ENCODE assay signal across 10 mouse cellular contexts in the genomic region with DNA sequence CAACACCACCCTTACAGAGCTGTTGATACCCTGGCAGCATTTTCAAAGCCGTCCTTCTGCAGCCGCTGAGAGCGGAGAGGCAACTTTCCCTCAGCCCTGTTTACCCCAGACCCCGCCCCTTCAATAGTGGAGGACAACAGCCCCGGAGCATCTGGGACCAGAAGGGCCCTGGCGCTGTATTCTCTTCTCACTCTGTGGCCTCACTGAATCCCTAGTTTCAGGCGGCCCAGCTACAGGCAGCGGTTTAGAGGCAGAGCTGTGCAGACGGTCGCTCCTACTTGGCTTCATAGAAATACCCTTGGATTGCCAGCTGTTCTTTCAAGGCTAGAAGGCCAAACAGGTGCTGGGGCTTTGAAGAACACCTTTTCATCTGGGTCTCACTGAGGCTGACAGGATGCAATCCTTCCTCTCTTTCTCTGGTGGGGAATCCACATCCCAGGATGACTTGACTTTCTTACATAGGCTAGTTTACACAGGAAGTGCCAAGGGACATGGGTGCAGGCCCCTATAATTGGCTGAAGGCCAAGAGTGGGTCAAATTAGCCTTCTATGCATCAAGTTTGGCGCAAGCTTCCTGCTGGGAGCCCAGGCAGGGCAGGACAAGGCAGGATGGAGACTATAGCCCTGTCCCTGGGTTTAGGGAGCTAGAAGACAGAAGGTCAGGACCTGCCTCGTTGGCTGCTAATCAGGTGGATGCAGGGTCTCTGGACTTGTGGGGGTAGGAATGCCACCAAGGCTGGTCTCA. TPM values are rescaled to one million over a fixed set of nuclear protein-coding genes. Genes with fewer than 3 reads are reported as not detected.
A peak's percentile ranks its signal among the peaks of the same experiment; 100 is the strongest.
DNase-seq lines count a peak whose midpoint lies in the region; ATAC-seq and TF ChIP-seq lines count a peak whose summit lies in the region.
"Had no signal": no experiment of that assay in that cellular context is flagged by ENCODE, and none has a peak within 500 bp of the region (broad histone marks: within the 10 kb centered on the region; RNA-seq: fewer than 3 reads in every experiment).

No protein-coding gene starts in this region.

- H3K27ac ChIP-seq in embryonic facial prominence, embryonic 14.5 days (replicated peaks; ENCODE audit: low read depth, low read length): no peak overlapping the region
- peak overlapping the region; percentile 41; the same call in 1 of the 2 replicates for H3K27ac ChIP-seq in hindbrain, postnatal 0 days
- H3K27ac ChIP-seq in neural tube, embryonic 14.5 days (ENCODE audit: low read depth, low read length): peak overlapping the region; percentile 67
- H3K27ac ChIP-seq: heart, embryonic 15.5 days; limb, embryonic 13.5 days had no signal

- peaks cover 88% of the 10 kb centered on the region for H3K27me3 ChIP-seq in embryonic facial prominence, embryonic 14.5 days (replicated peaks; ENCODE audit: control insufficient read depth, insufficient read depth, low read length)
- peaks cover 10% of the 10 kb centered on the region; the same call in 1 of the 2 replicates for H3K27me3 ChIP-seq in hindbrain, postnatal 0 days (ENCODE audit: insufficient read depth, low read length)
- H3K27me3 ChIP-seq in neural tube, embryonic 14.5 days (ENCODE audit: control insufficient read depth, insufficient read depth, low read length): peaks cover 10% of the 10 kb centered on the region

- no peak overlapping the region for H3K4me2 ChIP-seq in embryonic facial prominence, embryonic 14.5 days (ENCODE audit: low read depth, low read length)
- H3K4me2 ChIP-seq in hindbrain, postnatal 0 days (ENCODE audit: low read depth, low read length): peak overlapping the region; percentile 41; the same call in 1 of the 2 replicates
- H3K4me2 ChIP-seq in neural tube, embryonic 14.5 days (ENCODE audit: low read depth, low read length): no peak overlapping the region

- H3K9ac ChIP-seq in embryonic facial prominence, embryonic 14.5 days (ENCODE audit: low read depth, low read length): no peak overlapping the region
- H3K9ac ChIP-seq in hindbrain, postnatal 0 days (replicated peaks; ENCODE audit: low read length): no peak overlapping the region
- H3K9ac ChIP-seq in neural tube, embryonic 14.5 days (replicated peaks; ENCODE audit: low read depth, low read length): no peak overlapping the region
- H3K9ac ChIP-seq: heart, embryonic 15.5 days; limb, embryonic 13.5 days had no signal

- WGBS in embryonic facial prominence, embryonic 14.5 days: 6% methylated on average over 12 of the region's 12 CpGs
- 13% methylated on average over 12 of the region's 12 CpGs for WGBS in hindbrain, postnatal 0 days
- 3% methylated on average over 12 of the region's 12 CpGs for WGBS in neural tube, embryonic 14.5 days

- no peaks in the 10 kb centered on the region for H3K9me3 ChIP-seq in embryonic facial prominence, embryonic 14.5 days (ENCODE audit: control insufficient read depth, low read length)
- no peaks in the 10 kb centered on the region for H3K9me3 ChIP-seq in hindbrain, postnatal 0 days (ENCODE audit: low read length)
- H3K9me3 ChIP-seq in neural tube, embryonic 14.5 days (ENCODE audit: control insufficient read depth, low read length): no peaks in the 10 kb centered on the region
- H3K9me3 ChIP-seq: heart, embryonic 15.5 days; limb, embryonic 13.5 days had no signal

- no peaks in the 10 kb centered on the region for H3K4me1 ChIP-seq in embryonic facial prominence, embryonic 14.5 days (ENCODE audit: control insufficient read depth, insufficient read depth, low read length)
- H3K4me1 ChIP-seq in hindbrain, postnatal 0 days (ENCODE audit: insufficient read depth, low read length): peaks cover 20% of the 10 kb centered on the region
- H3K4me1 ChIP-seq in neural tube, embryonic 14.5 days (ENCODE audit: control insufficient read depth, insufficient read depth, low read length): peaks cover 30% of the 10 kb centered on the region

- TF ChIP-seq CTCF in hindbrain, postnatal 0 days (IDR thresholded peaks at IDR 0.05; ENCODE audit: low read depth): no peak

- peak; percentile 53 for DNase-seq in kidney, postnatal 10 days
- DNase-seq in kidney, adult 11 months: no peak
- DNase-seq in embryonic facial prominence, embryonic 14.5 days (ENCODE audit: low spot score): peak; percentile 54
- DNase-seq in hindbrain, postnatal 0 days (ENCODE audit: low spot score): no peak
- DNase-seq in layer of hippocampus, adult 8-10 months (ENCODE audit: low spot score in 2 of 2): no peak
- no peak for DNase-seq in right cerebral cortex, adult 2 months (ENCODE audit: low spot score in 2 of 2)

- no peak overlapping the region for H3K4me3 ChIP-seq in embryonic facial prominence, embryonic 14.5 days (ENCODE audit: low read depth, low read length)
- no peak overlapping the region for H3K4me3 ChIP-seq in hindbrain, postnatal 0 days (ENCODE audit: low read length)
- no peak overlapping the region for H3K4me3 ChIP-seq in neural tube, embryonic 14.5 days (ENCODE audit: low read depth, low read length)

- ATAC-seq in embryonic facial prominence, embryonic 14.5 days (ENCODE audit: low read depth): peak; percentile 31; the same call in 1 of the 2 replicates
- ATAC-seq in hindbrain, postnatal 0 days: peak; percentile 65
- peak; percentile 21; the same call in 1 of the 2 replicates for ATAC-seq in neural tube, embryonic 14.5 days (ENCODE audit: low read depth)

- no peaks in the 10 kb centered on the region for H3K36me3 ChIP-seq in embryonic facial prominence, embryonic 14.5 days (ENCODE audit: control insufficient read depth, insufficient read depth, low read length)
- no peaks in the 10 kb centered on the region for H3K36me3 ChIP-seq in hindbrain, postnatal 0 days (ENCODE audit: insufficient read depth, low read length)
- H3K36me3 ChIP-seq in neural tube, embryonic 14.5 days (ENCODE audit: control insufficient read depth, insufficient read depth, low read length): no peaks in the 10 kb centered on the region
- H3K36me3 ChIP-seq: heart, embryonic 15.5 days; limb, embryonic 13.5 days had no signal

RNA-seq across cellular contexts. Expression of gene Uncx, which starts 15.8 kb away (rescaled TPM):
- 2.5 and 2.9 TPM in 2 replicates for polyA plus RNA-seq in embryonic facial prominence, embryonic 14.5 days (2014; fragmentation: Nextera tagmentation; extraction: Ambion mirVana)
- total RNA-seq in hindbrain, postnatal 0 days (2014; rRNA removed): 31.3 and 47.0 TPM in 2 replicates
- 30.6 and 34.6 TPM in 2 replicates for polyA plus RNA-seq in hindbrain, postnatal 0 days (2015; fragmentation: Nextera tagmentation; extraction: Ambion mirVana)
- polyA plus RNA-seq in neural tube, embryonic 14.5 days (2014; fragmentation: Nextera tagmentation; extraction: Ambion mirVana): 33.4 and 39.8 TPM in 2 replicates
- total RNA-seq in layer of hippocampus, adult 8-10 months (2022): not detected
- total RNA-seq: adrenal gland, postnatal 10 days had no signal
- polyA plus RNA-seq: heart, embryonic 15.5 days had no signal

Comparison
In these comparisons a context has a peak if more than half of its experiments do, and no peak if none do; other contexts are left out.
1. DNase-seq: peak in kidney, postnatal 10 days (single experiment) and embryonic facial prominence, embryonic 14.5 days (single experiment); none in kidney, adult 11 months (single experiment), hindbrain, postnatal 0 days (single experiment), layer of hippocampus, adult 8-10 months (0 of 2) and right cerebral cortex, adult 2 months (0 of 2).
2. Peak in every context shown above with its lines, with median percentiles within 50 percentile points of each other: ATAC-seq.